Comparison of ENCODE assay signal across 8 mouse cellular contexts in the genomic region with DNA sequence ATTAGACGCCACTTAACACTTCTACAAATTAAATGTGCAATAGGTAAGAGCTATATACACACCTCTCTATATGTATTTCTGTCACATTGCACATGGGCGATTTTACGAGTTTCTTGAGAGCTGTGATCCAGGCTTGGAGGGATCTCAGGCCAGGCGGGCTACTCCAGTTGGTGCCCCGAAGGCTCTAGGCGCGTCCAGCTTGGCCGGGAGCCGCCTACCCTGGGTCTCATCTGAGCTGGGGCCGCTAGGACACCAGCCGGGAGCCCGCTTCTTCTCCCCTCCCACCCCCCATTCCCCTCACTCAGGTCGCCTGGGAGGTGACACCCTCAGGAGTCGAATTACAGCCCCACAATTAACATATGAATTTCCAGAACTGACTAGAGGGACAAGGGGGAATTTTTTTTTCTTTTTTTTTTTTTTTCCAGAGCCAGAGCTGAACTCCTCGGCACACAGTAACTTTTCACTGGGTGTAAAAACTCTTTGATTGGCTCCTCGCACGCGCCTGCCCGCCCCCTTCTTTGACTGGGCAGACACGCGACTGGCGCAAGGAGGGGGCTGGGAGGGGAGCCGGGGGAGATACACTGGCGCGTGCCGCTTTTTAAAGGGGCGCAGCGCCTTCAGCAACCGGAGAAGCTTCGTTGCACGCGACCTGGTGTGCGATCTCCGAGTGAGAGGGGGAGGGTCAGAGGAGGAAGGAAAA. TPM values are rescaled to one million over a fixed set of nuclear protein-coding genes. Genes with fewer than 3 reads are reported as not detected.
DNase-seq lines count a peak whose midpoint lies in the region; ATAC-seq and TF ChIP-seq lines count a peak whose summit lies in the region.

Gene Atoh1, plus strand, starts transcription at position 627 of the 700 bp plus-strand sequence.

- H3K4me3 ChIP-seq in E14TG2a.4 (replicated peaks; ENCODE audit: low read length), result peak within 1 kb of the TSS; percentile 77
- peak within 1 kb of the TSS; percentile 63 for H3K4me3 ChIP-seq in heart, embryonic 10.5 days
- peak within 1 kb of the TSS; percentile 42 for H3K4me3 ChIP-seq in kidney, embryonic 14.5 days (ENCODE audit: low read length)
- H3K4me3 ChIP-seq in lung, embryonic 16.5 days (ENCODE audit: low read length), result peak within 1 kb of the TSS; percentile 51
- H3K4me3 ChIP-seq in small intestine, adult 2 months (ENCODE audit: low read depth, low read length), result peak within 1 kb of the TSS; percentile 53

- no peaks in the 10 kb centered on the region for H3K9me3 ChIP-seq in E14TG2a.4 (ENCODE audit: low read length)
- H3K9me3 ChIP-seq in heart, embryonic 10.5 days, result no peaks in the 10 kb centered on the region
- H3K9me3 ChIP-seq in kidney, embryonic 14.5 days (ENCODE audit: control insufficient read depth, low read length), result no peaks in the 10 kb centered on the region
- no peaks in the 10 kb centered on the region for H3K9me3 ChIP-seq in lung, embryonic 16.5 days (ENCODE audit: control insufficient read depth, low read length)

- H3K9ac ChIP-seq in kidney, embryonic 14.5 days (ENCODE audit: low read depth, low read length), result no peak within 1 kb of the TSS
- no peak within 1 kb of the TSS; the same call in 1 of the 2 replicates for H3K9ac ChIP-seq in lung, embryonic 16.5 days (ENCODE audit: low read length)

- H3K4me2 ChIP-seq in kidney, embryonic 14.5 days (replicated peaks; ENCODE audit: low read depth, low read length), result peak within 1 kb of the TSS; percentile 57
- H3K4me2 ChIP-seq in lung, embryonic 16.5 days (ENCODE audit: low read depth, low read length), result peak within 1 kb of the TSS; percentile 88

- peak; percentile 88 for ATAC-seq in kidney, embryonic 14.5 days (ENCODE audit: low FRiP score, low TSS enrichment)
- ATAC-seq in lung, embryonic 16.5 days (ENCODE audit: low read depth), result peak; percentile 79

- H3K4me1 ChIP-seq in E14TG2a.4 (replicated peaks; ENCODE audit: low read depth, low read length), result peaks cover 39% of the 10 kb centered on the region
- H3K4me1 ChIP-seq in heart, embryonic 10.5 days, result peaks cover 20% of the 10 kb centered on the region
- H3K4me1 ChIP-seq in kidney, embryonic 14.5 days (ENCODE audit: control insufficient read depth, insufficient read depth, low read length), result peaks cover 12% of the 10 kb centered on the region; the same call in 1 of the 2 replicates
- H3K4me1 ChIP-seq in lung, embryonic 16.5 days (replicated peaks; ENCODE audit: control insufficient read depth, insufficient read depth, low read length), result peaks cover 17% of the 10 kb centered on the region
- peaks cover 11% of the 10 kb centered on the region for H3K4me1 ChIP-seq in small intestine, adult 2 months (ENCODE audit: control insufficient read depth, insufficient read depth, insufficient read length, low read length)

- no peak for TF ChIP-seq CTCF in E14TG2a.4 (conservative IDR thresholded peaks at IDR 0.05; ENCODE audit: low read length)
- TF ChIP-seq CTCF in small intestine, adult 2 months (IDR thresholded peaks at IDR 0.05; ENCODE audit: extremely low read depth, insufficient read length, insufficient replicate concordance, low read depth, low read length), result no peak

- TF ChIP-seq POLR2A in small intestine, adult 2 months (IDR thresholded peaks at IDR 0.05; ENCODE audit: low read depth, low read length), result no peak

- H3K27ac ChIP-seq in heart, embryonic 10.5 days, result no peak within 1 kb of the TSS
- no peak within 1 kb of the TSS for H3K27ac ChIP-seq in kidney, embryonic 14.5 days (ENCODE audit: low read depth, low read length)
- no peak within 1 kb of the TSS for H3K27ac ChIP-seq in lung, embryonic 16.5 days (ENCODE audit: low read length)
- H3K27ac ChIP-seq in small intestine, adult 2 months (ENCODE audit: insufficient read depth, low read depth, low read length), result peak within 1 kb of the TSS; percentile 7; the same call in 1 of the 2 replicates

- no peaks in the 10 kb centered on the region for H3K36me3 ChIP-seq in E14TG2a.4 (ENCODE audit: insufficient read depth, low read length)
- no peaks in the 10 kb centered on the region for H3K36me3 ChIP-seq in heart, embryonic 10.5 days
- no peaks in the 10 kb centered on the region for H3K36me3 ChIP-seq in kidney, embryonic 14.5 days (ENCODE audit: control insufficient read depth, insufficient read depth, low read length)
- no peaks in the 10 kb centered on the region for H3K36me3 ChIP-seq in lung, embryonic 16.5 days (ENCODE audit: control insufficient read depth, insufficient read depth, low read length)
- no peaks in the 10 kb centered on the region for H3K36me3 ChIP-seq in small intestine, adult 2 months (ENCODE audit: control insufficient read depth, insufficient read depth, low read length)

- peak; percentile 79 for DNase-seq in adrenal gland, postnatal 14 days
- DNase-seq in heart, embryonic 10.5 days (ENCODE audit: low spot score), result peak; percentile 76
- no peak for DNase-seq in gastrocnemius, postnatal 25 days
- no peak for DNase-seq in spleen, adult 18-20 months

- peaks cover 67% of the 10 kb centered on the region for H3K27me3 ChIP-seq in E14TG2a.4 (ENCODE audit: insufficient read depth, low read length)
- peaks cover 67% of the 10 kb centered on the region for H3K27me3 ChIP-seq in heart, embryonic 10.5 days (ENCODE audit: insufficient read depth, poor library complexity, severe bottlenecking)
- H3K27me3 ChIP-seq in kidney, embryonic 14.5 days (ENCODE audit: control insufficient read depth, insufficient read depth, low read length), result peaks cover 71% of the 10 kb centered on the region
- peaks cover 61% of the 10 kb centered on the region for H3K27me3 ChIP-seq in lung, embryonic 16.5 days (ENCODE audit: control insufficient read depth, insufficient read depth, low read depth, low read length)
- H3K27me3 ChIP-seq in small intestine, adult 2 months (ENCODE audit: control insufficient read depth, insufficient read depth, low read length), result peaks cover 37% of the 10 kb centered on the region

- WGBS in heart, embryonic 10.5 days, result 1% methylated on average over 34 of the region's 34 CpGs
- under 1% methylated on average over 34 of the region's 34 CpGs for WGBS in kidney, embryonic 14.5 days
- under 1% methylated on average over 34 of the region's 34 CpGs for WGBS in lung, embryonic 16.5 days
- 1% methylated on average over 34 of the region's 34 CpGs for WGBS in small intestine, adult 2 months

RNA-seq across cellular contexts. Expression of gene Atoh1, which starts in this region (rescaled TPM):
- 0.23 TPM in 1 of 2 replicates, not detected in the other for total RNA-seq in adrenal gland, postnatal 14 days (2021)
- polyA plus RNA-seq in heart, embryonic 10.5 days (2016; fragmentation: Nextera tagmentation; extraction: Ambion mirVana), result not detected in 2 replicates
- not detected in 2 replicates for polyA plus RNA-seq in kidney, embryonic 14.5 days (2014; fragmentation: Nextera tagmentation; extraction: Ambion mirVana)
- 0.06 TPM in 1 of 2 replicates, not detected in the other for polyA plus RNA-seq in lung, embryonic 16.5 days (2015; fragmentation: Nextera tagmentation; extraction: Ambion mirVana)
- 8.2 and 26.8 TPM in 2 replicates for polyA plus RNA-seq in small intestine, adult 2 months (2012; rRNA removed)
- total RNA-seq in gastrocnemius, postnatal 25 days (2021), result not detected

Comparison
In these comparisons a context has a peak if more than half of its experiments do, and no peak if none do; other contexts are left out.
1. Peak in DNase-seq in adrenal gland, postnatal 14 days; RNA of the gene not detected or under 1 TPM.
2. Peak in DNase-seq and H3K4me3 ChIP-seq in heart, embryonic 10.5 days; RNA of the gene not detected or under 1 TPM.
3. Peak in ATAC-seq, H3K4me3 ChIP-seq and H3K4me2 ChIP-seq in kidney, embryonic 14.5 days; RNA of the gene not detected or under 1 TPM.
4. Peak in ATAC-seq, H3K4me3 ChIP-seq and H3K4me2 ChIP-seq in lung, embryonic 16.5 days; RNA of the gene not detected or under 1 TPM.